Comparison of ENCODE assay signal across 27 mouse cellular contexts in genomic region chr15:99138389-99138788, GRCm38 (mm10). TPM values are rescaled to one million over a fixed set of nuclear protein-coding genes. Genes with fewer than 3 reads are reported as not detected.
DNase-seq lines count a peak whose midpoint lies in the region; ATAC-seq and TF ChIP-seq lines count a peak whose summit lies in the region.
"Had no signal": no experiment of that assay in that cellular context is flagged by ENCODE, and none has a peak within 500 bp of the region (broad histone marks: within the 10 kb centered on the region; RNA-seq: fewer than 3 reads in every experiment).

No protein-coding gene starts in this region.

- DNase-seq in heart, adult 11 months, result peak; percentile 36
- DNase-seq in heart, adult 8-10 months (ENCODE audit: low spot score), result no peak
- peak; percentile 65 for DNase-seq in c-Kit-positive CD71-positive TER-119-negative erythroid progenitor cells, embryonic 14.5 days (ENCODE audit: low read depth)
- peak in 2 of 3 experiments; percentile 41 to 54 for DNase-seq in liver, embryonic 14.5 days (ENCODE audit: low read depth in 3 of 3, low spot score in 3 of 3)
- no peak for DNase-seq in kidney, postnatal 4 days
- no peak for DNase-seq in layer of hippocampus, adult 9-11 months
- DNase-seq: adrenal gland, postnatal 14 days; cerebellum, adult 9-10 months; heart, postnatal 14 days; kidney, adult 9 months; kidney, postnatal 14 days; lung, postnatal 36 days; right cerebral cortex, adult 18-20 months; right cerebral cortex, postnatal 4 days; thymus, postnatal 14 days had no signal

- no peaks in the 10 kb centered on the region for H3K27me3 ChIP-seq in intestine, embryonic 16.5 days (replicated peaks; ENCODE audit: control insufficient read depth, insufficient read depth, low read length)
- no peaks in the 10 kb centered on the region for H3K27me3 ChIP-seq in intestine, embryonic 15.5 days (replicated peaks)
- no peaks in the 10 kb centered on the region for H3K27me3 ChIP-seq in liver, embryonic 14.5 days (ENCODE audit: control insufficient read depth, insufficient read depth, low read length)
- H3K27me3 ChIP-seq: forebrain, embryonic 13.5 days; hindbrain, embryonic 12.5 days; lung, embryonic 15.5 days had no signal

- 0 out of 2 replicates have a peak, but pooled peaks cover 5% of the 10 kb centered on the region for H3K9me3 ChIP-seq in intestine, embryonic 16.5 days (ENCODE audit: control insufficient read depth, low read length)
- no peaks in the 10 kb centered on the region for H3K9me3 ChIP-seq in intestine, embryonic 15.5 days
- H3K9me3 ChIP-seq in liver, embryonic 14.5 days (ENCODE audit: control insufficient read depth, low read length), result no peaks in the 10 kb centered on the region; the same call in 1 of the 2 replicates
- H3K9me3 ChIP-seq: lung, embryonic 15.5 days had no signal

- H3K4me1 ChIP-seq in intestine, embryonic 16.5 days (ENCODE audit: control insufficient read depth, insufficient read depth, low read length), result no peaks in the 10 kb centered on the region; the same call in 1 of the 2 replicates
- peaks cover 3% of the 10 kb centered on the region; the same call in 1 of the 2 replicates for H3K4me1 ChIP-seq in intestine, embryonic 15.5 days (replicated peaks)
- peaks cover 0 to 12% of the 10 kb centered on the region in 2 experiments; a peak in 2 of 4 replicates for H3K4me1 ChIP-seq in liver, embryonic 14.5 days (replicated peaks; ENCODE audit: control insufficient read depth in 2 of 2, insufficient read depth in 2 of 2, low read length in 1 of 2)
- H3K4me1 ChIP-seq: lung, embryonic 15.5 days had no signal

- no peak overlapping the region for H3K9ac ChIP-seq in intestine, embryonic 16.5 days (ENCODE audit: low read depth, low read length)
- H3K9ac ChIP-seq in intestine, embryonic 15.5 days, result no peak overlapping the region
- H3K9ac ChIP-seq in liver, embryonic 14.5 days (replicated peaks), result peak overlapping the region; percentile 13; the same call in 1 of the 2 replicates
- H3K9ac ChIP-seq: forebrain, embryonic 13.5 days; hindbrain, embryonic 12.5 days; lung, embryonic 15.5 days had no signal

- no peak overlapping the region for H3K4me2 ChIP-seq in intestine, embryonic 16.5 days (ENCODE audit: low read depth, low read length)
- H3K4me2 ChIP-seq in intestine, embryonic 15.5 days (replicated peaks), result no peak overlapping the region
- peak overlapping the region; percentile 41 for H3K4me2 ChIP-seq in liver, embryonic 14.5 days (ENCODE audit: low read depth)
- H3K4me2 ChIP-seq: forebrain, embryonic 13.5 days; hindbrain, embryonic 12.5 days; lung, embryonic 15.5 days had no signal

- 74% methylated on average over 5 of the region's 5 CpGs for WGBS in intestine, embryonic 16.5 days
- 75% methylated on average over 5 of the region's 5 CpGs for WGBS in intestine, embryonic 15.5 days
- 24% methylated on average over 5 of the region's 5 CpGs for WGBS in liver, embryonic 14.5 days (ENCODE audit: insufficient replicate concordance)

- TF ChIP-seq CTCF in liver, embryonic 14.5 days (IDR thresholded peaks at IDR 0.05; ENCODE audit: low read depth), result 0 out of 2 replicates have a peak, but pooled peaks have one; percentile 13

- no peak overlapping the region for H3K4me3 ChIP-seq in intestine, embryonic 16.5 days (ENCODE audit: low read length)
- H3K4me3 ChIP-seq in intestine, embryonic 15.5 days (replicated peaks), result no peak overlapping the region
- H3K4me3 ChIP-seq in liver, embryonic 14.5 days (ENCODE audit: insufficient read depth in 1 of 2, low read depth in 2 of 2, low read length in 2 of 2), result no peak overlapping the region
- H3K4me3 ChIP-seq: forebrain, embryonic 13.5 days; hindbrain, embryonic 12.5 days; lung, embryonic 15.5 days had no signal

- H3K36me3 ChIP-seq in intestine, embryonic 16.5 days (ENCODE audit: control insufficient read depth, insufficient read depth, low read length), result peaks cover 6% of the 10 kb centered on the region; the same call in 1 of the 2 replicates
- peaks cover 2% of the 10 kb centered on the region; the same call in 1 of the 2 replicates for H3K36me3 ChIP-seq in intestine, embryonic 15.5 days
- H3K36me3 ChIP-seq in liver, embryonic 14.5 days (replicated peaks; ENCODE audit: control insufficient read depth, insufficient read depth, low read depth), result no peaks in the 10 kb centered on the region

- no peak for ATAC-seq in intestine, embryonic 16.5 days
- no peak for ATAC-seq in intestine, embryonic 15.5 days
- peak; percentile 88 for ATAC-seq in liver, embryonic 14.5 days (ENCODE audit: insufficient read depth)
- ATAC-seq: forebrain, embryonic 13.5 days; midbrain, embryonic 16.5 days had no signal

- H3K27ac ChIP-seq in intestine, embryonic 16.5 days (ENCODE audit: low read length), result peak overlapping the region; percentile 18; the same call in 1 of the 2 replicates
- H3K27ac ChIP-seq in intestine, embryonic 15.5 days, result no peak overlapping the region
- H3K27ac ChIP-seq in liver, embryonic 14.5 days, result peak overlapping the region; percentile 57
- H3K27ac ChIP-seq: forebrain, embryonic 13.5 days; hindbrain, embryonic 12.5 days; lung, embryonic 15.5 days had no signal

- peak; percentile 70 for TF ChIP-seq EP300 in liver, embryonic 14.5 days (IDR thresholded peaks at IDR 0.05; ENCODE audit: low read depth)

RNA-seq across cellular contexts. Expression of gene Spats2, which starts 12.7 kb away (rescaled TPM):
- total RNA-seq in heart, adult 8-10 months (2022), result 1 to 10 TPM; 4.3 to 7.9 (median 7.2) TPM
- 18.1 and 20.9 TPM in 2 replicates for polyA plus RNA-seq in intestine, embryonic 16.5 days (2015; fragmentation: Nextera tagmentation; extraction: Ambion mirVana)
- 26.6 and 34.7 TPM in 2 replicates for polyA plus RNA-seq in intestine, embryonic 15.5 days (2015; fragmentation: Nextera tagmentation; extraction: Ambion mirVana)
- polyA plus RNA-seq in liver, embryonic 14.5 days (2012; rRNA removed), result 6.5 and 7.7 TPM in 2 replicates
- 6.7 and 8.4 TPM in 2 replicates for polyA plus RNA-seq in liver, embryonic 14.5 days (2014; fragmentation: Nextera tagmentation; extraction: Ambion mirVana)

RNA-seq across cellular contexts. Expression of gene Dnajc22, which starts 45.4 kb away (rescaled TPM):
- total RNA-seq in heart, adult 8-10 months (2022), result 1 to 10 TPM in 1 of 4 experiments, under 1 TPM in 3; 0.38 to 1.2 (median 0.91) TPM
- polyA plus RNA-seq in intestine, embryonic 16.5 days (2015; fragmentation: Nextera tagmentation; extraction: Ambion mirVana), result 45.0 and 45.4 TPM in 2 replicates
- polyA plus RNA-seq in intestine, embryonic 15.5 days (2015; fragmentation: Nextera tagmentation; extraction: Ambion mirVana), result 37.4 and 39.0 TPM in 2 replicates
- polyA plus RNA-seq in liver, embryonic 14.5 days (2012; rRNA removed), result 11.4 and 12.1 TPM in 2 replicates
- 10.9 and 11.6 TPM in 2 replicates for polyA plus RNA-seq in liver, embryonic 14.5 days (2014; fragmentation: Nextera tagmentation; extraction: Ambion mirVana)
- total RNA-seq: granulocyte monocyte progenitor cell, adult 5-6 weeks; left cerebral cortex, adult 18-20 months had no signal
- polyA plus RNA-seq: embryonic facial prominence, embryonic 14.5 days had no signal

RNA-seq across cellular contexts. Expression of gene C1ql4, which starts 50.8 kb away (rescaled TPM):
- not detected for total RNA-seq in heart, adult 8-10 months (2022)
- polyA plus RNA-seq in intestine, embryonic 16.5 days (2015; fragmentation: Nextera tagmentation; extraction: Ambion mirVana), result 0.09 and 0.17 TPM in 2 replicates
- polyA plus RNA-seq in intestine, embryonic 15.5 days (2015; fragmentation: Nextera tagmentation; extraction: Ambion mirVana), result 0.09 TPM in 1 of 2 replicates, not detected in the other
- polyA plus RNA-seq in liver, embryonic 14.5 days (2012; rRNA removed), result not detected in 2 replicates
- polyA plus RNA-seq in liver, embryonic 14.5 days (2014; fragmentation: Nextera tagmentation; extraction: Ambion mirVana), result not detected in 2 replicates
- total RNA-seq: adrenal gland, postnatal 14 days; gastrocnemius, adult 8-10 months; granulocyte monocyte progenitor cell, adult 5-6 weeks; heart, postnatal 14 days; left cerebral cortex, adult 18-20 months; left cerebral cortex, postnatal 25 days had no signal
- polyA plus RNA-seq: forebrain, embryonic 13.5 days; limb, embryonic 14.5 days; lung, embryonic 15.5 days had no signal

Comparison
In these comparisons a context has a peak if more than half of its experiments do, and no peak if none do; other contexts are left out.
1. DNase-seq: peak in heart, adult 11 months (single experiment), c-Kit-positive CD71-positive TER-119-negative erythroid progenitor cells, embryonic 14.5 days (single experiment) and liver, embryonic 14.5 days (2 of 3); none in heart, adult 8-10 months (single experiment), kidney, postnatal 4 days (0 of 2) and layer of hippocampus, adult 9-11 months (single experiment).